Mouse (Mus musculus) hematopoietic stem cell, adult 5-6 weeks (primary cell): ENCODE data around the gene Syne2. TPM values are rescaled to one million over a fixed set of nuclear protein-coding genes. Genes with fewer than 3 reads are reported as not detected.

Experiments
- ATAC-seq, 2 experiments: fragments of 125-278 bp in 1 of 2; replicated peaks in 1 of 2; 2 replicates each; pipeline ENCODE4 v1.8.0; 2016 to 2017; ENCODE audit warnings: inconsistent platforms in 2 of 2, mild to moderate bottlenecking in 2 of 2, moderate number of reproducible peaks in 2 of 2, low read depth in 1 of 2, moderate TSS enrichment in 1 of 2; ENCODE audit not compliant: low FRiP score in 2 of 2, poor library complexity in 2 of 2, severe bottlenecking in 2 of 2, insufficient read depth in 1 of 2, low TSS enrichment in 1 of 2
- total RNA-seq: library from RNA; stranded (forward); fragments of 172-1452, 232-1000 nt; gene quantifications from 2 replicates; pipeline ENCODE4 v1.2.3, GENCODE M21; 2017

Syne2 gene
- total RNA-seq, 1 experiment from 2014 or later, result 30.6 TPM

- ATAC-seq, result no peak
Observed at GRCm38 (mm10) chr12:75983336-75983735, 165.4 kb downstream of the Syne2 start.

GRCm38 (mm10) chr12:75992226-75992858 is 174.4 kb downstream of the Syne2 start:
- ATAC-seq, result no peak

- ATAC-seq, result no peak
Observed at GRCm38 (mm10) chr12:75992946-75993345, 175.0 kb downstream of the Syne2 start.

GRCm38 (mm10) chr12:75995086-75995485 is 177.2 kb downstream of the Syne2 start:
- ATAC-seq, result no peak

- no peak for ATAC-seq
Observed at GRCm38 (mm10) chr12:75997547-75997946, 179.6 kb downstream of the Syne2 start.

- ATAC-seq, result no peak
Observed at GRCm38 (mm10) chr12:75998416-75998815, 180.5 kb downstream of the Syne2 start.

GRCm38 (mm10) chr12:76004697-76005249 is 186.8 kb downstream of the Syne2 start:
- ATAC-seq, result no peak

GRCm38 (mm10) chr12:76008991-76009390 is 191.1 kb downstream of the Syne2 start:
- ATAC-seq, result no peak

- ATAC-seq, result no peak
Observed at GRCm38 (mm10) chr12:76012789-76013188, 194.9 kb downstream of the Syne2 start.

GRCm38 (mm10) chr12:76013480-76013879 is 195.5 kb downstream of the Syne2 start:
- ATAC-seq, result no peak

GRCm38 (mm10) chr12:76015026-76015425 is 197.1 kb downstream of the Syne2 start:
- no peak for ATAC-seq

- ATAC-seq, result no peak
Observed at GRCm38 (mm10) chr12:76015489-76015888, 197.6 kb downstream of the Syne2 start.

GRCm38 (mm10) chr12:76016123-76017101 is 198.5 kb downstream of the Syne2 start:
- peak; percentile 87 to 92 for ATAC-seq

GRCm38 (mm10) chr12:76018640-76019039 is 200.7 kb downstream of the Syne2 start:
- ATAC-seq, result no peak

GRCm38 (mm10) chr12:76042301-76042700 is 224.4 kb downstream of the Syne2 start:
- ATAC-seq, result no peak

GRCm38 (mm10) chr12:76046561-76046960 is 228.6 kb downstream of the Syne2 start:
- no peak for ATAC-seq

- no peak for ATAC-seq
Observed at GRCm38 (mm10) chr12:76047921-76048320, 230.0 kb downstream of the Syne2 start.

GRCm38 (mm10) chr12:76048672-76049071 is 230.7 kb downstream of the Syne2 start:
- ATAC-seq, result no peak
